Mouse (Mus musculus) lung, postnatal 10 days (tissue): Measurements from ENCODE around the gene Gstk1.

ENCODE experiments used
- DNase-seq: peaks from one replicate; pipeline ENCODE4 v3.0.0; 2021

Gene Gstk1

DNA sequence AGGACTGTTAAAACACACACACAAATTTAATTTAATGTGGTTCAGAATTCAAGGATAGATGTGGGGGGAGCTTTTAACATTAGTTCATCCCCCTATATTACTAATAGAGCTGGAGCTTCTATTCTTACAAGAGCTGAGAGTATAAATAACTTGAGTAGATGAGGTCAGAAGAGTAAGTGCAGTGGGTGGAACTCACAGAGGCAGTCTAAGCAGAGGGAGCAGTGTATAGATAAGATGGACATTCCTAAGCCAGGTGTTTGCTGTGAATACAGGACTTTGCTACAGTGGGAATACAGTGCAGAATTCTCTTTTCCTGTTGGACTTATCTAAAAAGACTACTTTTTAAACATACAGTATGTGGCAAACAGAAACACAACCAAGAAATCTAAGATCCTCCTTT lies 25.1 kb downstream of the Gstk1 start:
- no peak for DNase-seq

DNA sequence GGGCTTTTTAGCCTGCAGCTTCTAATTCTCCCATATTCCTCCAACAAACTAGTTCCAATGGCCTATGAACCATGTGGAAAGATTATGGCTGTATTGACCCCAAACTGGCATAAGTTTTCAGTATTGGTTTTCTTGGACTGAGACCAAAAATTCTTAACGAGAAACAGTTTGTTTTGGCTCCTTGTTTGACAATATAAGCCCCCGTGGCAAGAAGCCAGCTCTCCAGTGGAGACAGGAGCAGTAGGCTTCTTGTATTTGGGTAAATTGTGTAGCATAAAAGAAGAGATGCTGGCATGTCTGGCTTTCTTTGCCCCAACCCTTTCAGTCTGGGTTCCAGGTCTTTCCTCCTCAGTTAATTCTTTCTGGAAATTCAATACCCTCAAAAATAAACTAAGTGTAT lies 30.4 kb downstream of the Gstk1 start:
- DNase-seq = no peak

DNA sequence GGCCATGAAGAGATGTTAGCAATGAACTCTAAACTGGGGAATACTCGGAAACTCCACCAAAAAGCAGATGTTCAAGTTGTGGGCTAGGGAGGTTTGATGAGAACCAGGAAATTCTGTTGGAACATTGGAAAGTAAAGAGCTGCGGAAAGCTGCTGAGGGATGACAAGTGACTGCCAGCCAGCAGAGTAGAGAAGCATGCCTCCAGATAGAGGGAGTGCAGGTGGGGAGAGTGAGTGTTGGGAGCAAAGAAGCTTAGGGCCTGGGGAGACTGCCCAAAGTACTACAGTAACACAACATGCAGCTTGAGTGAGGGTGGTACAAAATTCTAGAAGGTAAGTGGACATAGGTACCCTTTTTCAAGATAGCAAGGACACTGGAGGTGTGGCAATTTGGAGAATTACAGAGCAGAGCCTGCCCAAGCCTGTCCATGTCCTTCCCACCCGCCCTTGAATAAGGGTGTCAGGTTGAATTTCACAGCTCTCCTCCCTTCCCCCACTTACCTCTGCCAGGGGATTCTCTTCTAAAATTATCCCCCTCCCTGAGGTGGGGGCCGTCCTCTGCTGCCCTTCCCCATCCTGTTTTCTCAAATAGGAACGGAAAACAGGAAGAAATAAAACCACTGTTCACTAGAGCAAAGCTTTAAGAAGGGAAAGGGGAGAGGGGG lies 37.3 kb downstream of the Gstk1 start:
- DNase-seq = no peak

DNA sequence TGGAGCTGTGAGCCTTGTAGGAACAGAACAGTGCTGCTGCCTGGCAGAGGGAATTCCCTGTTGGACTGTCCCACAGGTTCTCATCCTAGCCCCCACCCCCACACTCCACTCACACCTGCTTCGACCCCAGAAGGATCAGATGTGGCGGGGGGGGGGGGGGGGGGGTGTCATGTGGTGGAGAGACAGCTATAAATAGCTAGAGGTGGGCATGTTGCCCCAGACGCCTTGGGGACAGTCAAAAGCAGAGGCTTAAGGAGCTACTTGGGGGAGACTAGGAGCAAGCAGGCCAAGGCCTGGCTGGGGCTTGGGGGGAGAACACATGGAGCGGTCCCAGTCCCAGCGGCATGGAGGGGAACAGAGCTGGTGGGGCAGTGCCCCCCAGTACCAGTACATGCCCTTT lies 40.7 kb downstream of the Gstk1 start, which contains the start of gene Clcn1:
TSS of gene Clcn1 (plus strand) at position 238 of the 400 bp plus-strand sequence.
- DNase-seq = no peak

DNA sequence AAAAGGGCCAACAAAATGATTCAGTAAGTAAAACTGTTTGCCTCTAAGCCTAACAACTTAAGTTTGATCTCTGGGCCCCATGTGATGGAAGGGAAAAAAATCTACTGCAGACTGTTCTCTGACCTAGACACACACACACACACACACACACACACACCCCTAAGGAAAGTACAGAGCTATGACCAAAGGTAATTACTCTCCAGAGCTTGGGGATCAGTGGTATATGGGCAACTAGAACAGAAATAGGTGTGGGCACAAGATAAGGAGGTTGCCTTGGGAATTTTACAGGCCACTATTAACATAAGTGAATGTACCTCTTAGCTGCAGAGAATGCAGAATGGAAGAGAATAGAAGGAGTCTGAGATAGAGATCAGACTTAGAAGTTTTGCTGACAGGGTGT lies 41.8 kb downstream of the Gstk1 start:
- no peak for DNase-seq

DNA sequence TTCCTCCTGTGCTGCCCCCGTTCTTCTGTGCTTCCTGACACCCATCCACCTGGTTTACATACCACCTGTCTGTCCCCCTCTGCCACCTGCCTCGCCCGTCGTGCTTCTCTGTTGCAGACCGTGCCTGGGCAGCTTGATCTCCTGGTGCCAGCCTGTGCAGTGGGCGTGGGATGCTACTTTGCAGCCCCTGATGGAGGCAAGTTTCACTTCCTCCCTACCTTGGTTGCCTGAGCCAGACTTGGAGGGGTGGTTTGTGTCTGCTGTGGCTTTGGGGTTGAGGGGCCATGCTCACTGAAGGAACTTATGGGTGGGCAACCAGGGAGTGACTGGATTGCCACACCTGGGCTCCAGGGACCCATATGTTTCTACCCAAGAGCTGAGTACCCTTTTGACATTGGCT lies 47.6 kb downstream of the Gstk1 start:
- no peak for DNase-seq

DNA sequence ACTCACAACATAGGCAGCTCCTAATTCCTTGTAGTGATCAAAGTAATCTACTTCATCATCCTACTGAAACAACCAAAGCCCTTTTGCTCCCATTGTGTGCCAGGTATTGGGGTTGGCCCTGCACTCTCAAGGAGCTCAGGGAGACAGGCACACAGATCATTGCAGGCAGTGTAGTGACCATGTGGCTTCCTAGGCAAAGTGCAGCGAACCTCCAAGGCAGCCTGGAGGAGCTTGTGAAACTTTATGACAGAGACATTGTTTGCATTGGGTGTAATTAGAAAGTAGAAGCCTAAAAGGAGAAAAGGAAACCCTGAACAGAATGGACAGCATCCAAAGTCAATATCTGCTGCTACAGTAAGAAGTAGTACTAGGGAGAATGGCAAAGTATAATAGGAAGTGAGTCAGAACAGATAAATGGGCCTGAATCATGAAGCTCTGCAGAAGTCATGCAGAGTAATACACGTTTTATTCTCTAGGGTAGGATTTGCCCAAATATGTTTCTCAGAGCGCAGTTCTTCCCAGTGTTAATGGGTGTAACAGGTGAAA lies 49.9 kb downstream of the Gstk1 start:
- no peak for DNase-seq

DNA sequence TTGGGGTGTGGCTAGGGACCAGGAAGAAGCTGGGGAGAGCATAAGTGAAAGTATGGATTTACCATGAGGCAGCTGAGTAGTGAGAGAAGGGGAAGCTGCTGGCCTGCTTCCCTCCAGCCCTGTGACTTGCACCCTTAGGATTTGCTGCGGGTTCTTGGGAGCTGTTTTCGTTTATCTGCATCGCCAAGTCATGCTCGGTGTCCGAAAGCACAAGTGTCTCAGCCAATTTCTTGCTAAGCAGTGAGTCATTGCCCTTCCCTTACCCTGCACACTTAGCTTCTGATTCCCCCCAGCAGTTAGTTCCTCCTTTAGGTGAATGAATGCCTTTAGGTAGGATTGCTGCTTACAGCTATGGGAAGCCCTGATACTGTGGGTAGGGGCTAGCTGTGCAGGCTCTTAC lies 53.6 kb downstream of the Gstk1 start:
- no peak for DNase-seq
